Mouse (Mus musculus): ENCODE data around the gene Sqstm1. TPM values are rescaled to one million over a fixed set of nuclear protein-coding genes. Genes with fewer than 3 reads are reported as not detected.

Sqstm1 gene
- polyA plus RNA-seq, 1 experiment: 171 TPM

- Histone ChIP-seq H3K36me3 (ENCODE audit: control insufficient read depth, insufficient read depth, low read length) (peaks cover 29% of the 10 kb centered on the region), H3K4me1 (ENCODE audit: control insufficient read depth, insufficient read depth, insufficient read length, low read length) (peaks cover 15% of the 10 kb centered on the region), H3K27ac (ENCODE audit: insufficient read depth, low read depth, low read length) (no peak overlapping the region), H3K27me3 (ENCODE audit: control insufficient read depth, insufficient read depth, low read length) (no peaks in the 10 kb centered on the region), H3K4me3 (ENCODE audit: low read depth, low read length) (peak overlapping the region; percentile 89)
- peak; percentile 64 for TF ChIP-seq POLR2A (IDR thresholded peaks at IDR 0.05; ENCODE audit: low read depth, low read length)
- TF ChIP-seq CTCF (IDR thresholded peaks at IDR 0.05; ENCODE audit: extremely low read depth, insufficient read length, insufficient replicate concordance, low read depth, low read length): no peak
- WGBS: 3% methylated on average over 66 of the region's 66 CpGs
Measured at GRCm38 (mm10) chr11:50236937-50237835, 26.6 kb upstream of the Sqstm1 start.

GRCm38 (mm10) chr11:50236540-50236936 is 25.9 kb upstream of the Sqstm1 start:
- Histone ChIP-seq H3K27me3 (ENCODE audit: control insufficient read depth, insufficient read depth, low read length) (no peaks in the 10 kb centered on the region), H3K36me3 (ENCODE audit: control insufficient read depth, insufficient read depth, low read length) (peaks cover 36% of the 10 kb centered on the region), H3K4me1 (ENCODE audit: control insufficient read depth, insufficient read depth, insufficient read length, low read length) (peaks cover 15% of the 10 kb centered on the region), H3K4me3 (ENCODE audit: low read depth, low read length) (peak overlapping the region; percentile 89), H3K27ac (ENCODE audit: insufficient read depth, low read depth, low read length) (no peak overlapping the region)
- WGBS: 1% methylated on average over 20 of the region's 27 CpGs
- TF ChIP-seq CTCF (IDR thresholded peaks at IDR 0.05; ENCODE audit: extremely low read depth, insufficient read length, insufficient replicate concordance, low read depth, low read length) (peak; percentile 29; the same call in 1 of the 2 replicates), POLR2A (IDR thresholded peaks at IDR 0.05; ENCODE audit: low read depth, low read length) (no peak)

GRCm38 (mm10) chr11:50234606-50235005 is 24.0 kb upstream of the Sqstm1 start:
- Histone ChIP-seq H3K4me1 (ENCODE audit: control insufficient read depth, insufficient read depth, insufficient read length, low read length) (peaks cover 30% of the 10 kb centered on the region), H3K27ac (ENCODE audit: insufficient read depth, low read depth, low read length) (no peak overlapping the region), H3K4me3 (ENCODE audit: low read depth, low read length) (no peak overlapping the region), H3K27me3 (ENCODE audit: control insufficient read depth, insufficient read depth, low read length) (no peaks in the 10 kb centered on the region), H3K36me3 (ENCODE audit: control insufficient read depth, insufficient read depth, low read length) (peaks cover 41% of the 10 kb centered on the region)
- WGBS: 95% methylated on average over 25 of the region's 25 CpGs
- TF ChIP-seq POLR2A (IDR thresholded peaks at IDR 0.05; ENCODE audit: low read depth, low read length) (no peak), CTCF (IDR thresholded peaks at IDR 0.05; ENCODE audit: extremely low read depth, insufficient read length, insufficient replicate concordance, low read depth, low read length) (no peak)

GRCm38 (mm10) chr11:50233993-50234392 is 23.4 kb upstream of the Sqstm1 start:
- no peak overlapping the region for H3K27ac ChIP-seq (ENCODE audit: insufficient read depth, low read depth, low read length)
- TF ChIP-seq POLR2A (IDR thresholded peaks at IDR 0.05; ENCODE audit: low read depth, low read length) (no peak), CTCF (IDR thresholded peaks at IDR 0.05; ENCODE audit: extremely low read depth, insufficient read length, insufficient replicate concordance, low read depth, low read length) (peak; percentile 32; the same call in 1 of the 2 replicates)
- no peaks in the 10 kb centered on the region for H3K27me3 ChIP-seq (ENCODE audit: control insufficient read depth, insufficient read depth, low read length)
- H3K4me3 ChIP-seq (ENCODE audit: low read depth, low read length): no peak overlapping the region
- WGBS: 87% methylated on average over 11 of the region's 11 CpGs
- peaks cover 34% of the 10 kb centered on the region for H3K4me1 ChIP-seq (ENCODE audit: control insufficient read depth, insufficient read depth, insufficient read length, low read length)
- H3K36me3 ChIP-seq (ENCODE audit: control insufficient read depth, insufficient read depth, low read length): peaks cover 41% of the 10 kb centered on the region

- Histone ChIP-seq H3K4me3 (ENCODE audit: low read depth, low read length) (no peak overlapping the region), H3K36me3 (ENCODE audit: control insufficient read depth, insufficient read depth, low read length) (peaks cover 41% of the 10 kb centered on the region), H3K27ac (ENCODE audit: insufficient read depth, low read depth, low read length) (no peak overlapping the region), H3K4me1 (ENCODE audit: control insufficient read depth, insufficient read depth, insufficient read length, low read length) (peaks cover 37% of the 10 kb centered on the region), H3K27me3 (ENCODE audit: control insufficient read depth, insufficient read depth, low read length) (no peaks in the 10 kb centered on the region)
- TF ChIP-seq CTCF (IDR thresholded peaks at IDR 0.05; ENCODE audit: extremely low read depth, insufficient read length, insufficient replicate concordance, low read depth, low read length) (no peak), POLR2A (IDR thresholded peaks at IDR 0.05; ENCODE audit: low read depth, low read length) (no peak)
- WGBS: 92% methylated on average over 13 of the region's 13 CpGs
Measured at GRCm38 (mm10) chr11:50233022-50233421, 22.4 kb upstream of the Sqstm1 start.

GRCm38 (mm10) chr11:50231411-50231810 is 20.8 kb upstream of the Sqstm1 start:
- 25% methylated on average over 8 of the region's 8 CpGs for WGBS
- Histone ChIP-seq H3K4me1 (ENCODE audit: control insufficient read depth, insufficient read depth, insufficient read length, low read length) (peaks cover 41% of the 10 kb centered on the region), H3K27ac (ENCODE audit: insufficient read depth, low read depth, low read length) (no peak overlapping the region), H3K36me3 (ENCODE audit: control insufficient read depth, insufficient read depth, low read length) (peaks cover 41% of the 10 kb centered on the region), H3K4me3 (ENCODE audit: low read depth, low read length) (no peak overlapping the region), H3K27me3 (ENCODE audit: control insufficient read depth, insufficient read depth, low read length) (no peaks in the 10 kb centered on the region)
- peak; percentile 54; the same call in 1 of the 2 replicates for TF ChIP-seq CTCF (IDR thresholded peaks at IDR 0.05; ENCODE audit: extremely low read depth, insufficient read length, insufficient replicate concordance, low read depth, low read length)
- no peak for TF ChIP-seq POLR2A (IDR thresholded peaks at IDR 0.05; ENCODE audit: low read depth, low read length)
